Mouse (Mus musculus) heart, postnatal 0 days (tissue): ENCODE measurements around the gene Fkrp. TPM values are rescaled to one million over a fixed set of nuclear protein-coding genes. Genes with fewer than 3 reads are reported as not detected.

Experiments
- ATAC-seq: fragments of 200-750 bp; cut with Nextera tagmentation; 2 replicates; pipeline ENCODE4 v1.8.0; 2017; ENCODE audit warnings: low read depth, moderate number of reproducible peaks, moderate library complexity; ENCODE audit not compliant: insufficient read depth
- DNase-seq: peaks from one replicate; pipeline ENCODE4 v3.0.0-alpha.2; 2016; ENCODE audit warnings: low spot score
- H3K27ac ChIP-seq: fragments of 300-500 bp; sonication (generic); 2 replicates; pipeline ENCODE4 v1.5.1; 2014; ENCODE audit warnings: low read depth, mild to moderate bottlenecking
- H3K27me3 ChIP-seq: fragments of 300-500 bp; sonication (generic); 2 replicates; pipeline ENCODE4 v1.6.1; 2014; ENCODE audit warnings: low read length, mixed read lengths; ENCODE audit not compliant: control insufficient read depth, insufficient read depth
- H3K36me3 ChIP-seq: fragments of 300-500 bp; sonication (generic); replicated peaks from 2 replicates; pipeline ENCODE4 v1.6.1; 2014; ENCODE audit warnings: low read length, mixed read lengths; ENCODE audit not compliant: control insufficient read depth, insufficient read depth
- H3K4me1 ChIP-seq: fragments of 300-500 bp; sonication (generic); 2 replicates; pipeline ENCODE4 v1.6.1; 2014; ENCODE audit warnings: antibody characterized with exemption; ENCODE audit not compliant: control insufficient read depth, insufficient read depth
- H3K4me2 ChIP-seq: fragments of 300-500 bp; sonication (generic); 2 replicates; pipeline ENCODE4 v1.6.1; 2014; ENCODE audit warnings: low read depth, mild to moderate bottlenecking, low read length, moderate library complexity
- H3K4me3 ChIP-seq: fragments of 300-500 bp; sonication (generic); 2 replicates; pipeline ENCODE4 v1.5.1; 2014; ENCODE audit warnings: low read depth, low read length
- H3K9ac ChIP-seq: fragments of 300-500 bp; sonication (generic); replicated peaks from 2 replicates; pipeline ENCODE4 v1.6.1; 2014; ENCODE audit warnings: low read depth, low read length, mixed read lengths
- H3K9me3 ChIP-seq: fragments of 300-500 bp; sonication (generic); replicated peaks from 2 replicates; pipeline ENCODE4 v1.6.1; 2016; ENCODE audit warnings: low read length; ENCODE audit not compliant: control insufficient read depth
- CTCF ChIP-seq: IDR thresholded peaks from 2 replicates; pipeline ENCODE4 v1.5.1; 2016; ENCODE audit warnings: antibody characterized with exemption, control low read depth, low read depth
- EP300 ChIP-seq: IDR thresholded peaks from 2 replicates; pipeline ENCODE4 v1.6.1; 2016; ENCODE audit warnings: antibody characterized with exemption, low read depth
- WGBS: fragments of 180-500 bp; shearing (Covaris S2); extraction: QIAGEN DNeasy Blood & Tissue Kit; methylation state at CpG from one replicate; pipeline ENCODE4 v1.1.7; 2014; 5-methylcytosine and 5-hydroxymethylcytosine counted together
- polyA plus RNA-seq: library from polyadenylated mRNA; unstranded; fragments of >200 nt; fragmentation: Nextera tagmentation; extraction: Ambion mirVana; gene quantifications from 2 replicates; pipeline ENCODE4 v1.2.1, GENCODE M21; 2015
- total RNA-seq: library from RNA; depleted of rRNA; stranded (reverse); fragments of >200 nt; gene quantifications from 2 replicates; pipeline ENCODE4 v1.2.3, GENCODE M21; 2014; ENCODE audit warnings: low replicate concordance; rRNA removed

Gene Fkrp
- total and polyA plus RNA-seq, 2 experiments from 2014 or later, result 28.9 to 54.2 TPM

DNA sequence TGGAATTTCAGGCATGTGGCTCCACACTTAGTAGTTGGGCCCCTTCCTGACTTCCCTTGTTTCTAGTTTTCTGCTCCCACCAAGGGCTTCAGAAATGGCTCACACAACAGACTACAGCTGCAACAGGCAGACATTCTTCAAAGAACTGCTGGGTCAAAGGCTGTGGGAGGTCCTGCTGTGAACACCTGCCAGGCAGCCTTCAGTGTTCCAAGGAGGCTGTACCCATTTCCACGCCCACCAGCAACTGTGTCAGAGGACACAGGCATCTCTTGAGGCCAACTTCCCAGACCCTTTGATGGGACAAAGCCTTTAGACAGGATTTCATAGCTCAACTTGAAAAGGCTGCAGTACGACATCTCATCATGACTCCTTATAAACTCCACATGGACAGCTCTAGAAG is 50.1 kb downstream of the Fkrp start:
- Histone ChIP-seq H3K9me3 (no peaks in the 10 kb centered on the region), H3K4me2 (no peak overlapping the region), H3K4me1 (peaks cover 3% of the 10 kb centered on the region; the same call in 1 of the 2 replicates), H3K27ac (peak overlapping the region; percentile 7; the same call in 1 of the 2 replicates), H3K27me3 (no peaks in the 10 kb centered on the region), H3K4me3 (no peak overlapping the region), H3K36me3 (no peaks in the 10 kb centered on the region), H3K9ac (no peak overlapping the region)
- DNase-seq (no peak), ATAC-seq (no peak)
- 73% methylated on average over 2 of the region's 2 CpGs for WGBS
- TF ChIP-seq EP300, result no peak
- TF ChIP-seq CTCF, result no peak

DNA sequence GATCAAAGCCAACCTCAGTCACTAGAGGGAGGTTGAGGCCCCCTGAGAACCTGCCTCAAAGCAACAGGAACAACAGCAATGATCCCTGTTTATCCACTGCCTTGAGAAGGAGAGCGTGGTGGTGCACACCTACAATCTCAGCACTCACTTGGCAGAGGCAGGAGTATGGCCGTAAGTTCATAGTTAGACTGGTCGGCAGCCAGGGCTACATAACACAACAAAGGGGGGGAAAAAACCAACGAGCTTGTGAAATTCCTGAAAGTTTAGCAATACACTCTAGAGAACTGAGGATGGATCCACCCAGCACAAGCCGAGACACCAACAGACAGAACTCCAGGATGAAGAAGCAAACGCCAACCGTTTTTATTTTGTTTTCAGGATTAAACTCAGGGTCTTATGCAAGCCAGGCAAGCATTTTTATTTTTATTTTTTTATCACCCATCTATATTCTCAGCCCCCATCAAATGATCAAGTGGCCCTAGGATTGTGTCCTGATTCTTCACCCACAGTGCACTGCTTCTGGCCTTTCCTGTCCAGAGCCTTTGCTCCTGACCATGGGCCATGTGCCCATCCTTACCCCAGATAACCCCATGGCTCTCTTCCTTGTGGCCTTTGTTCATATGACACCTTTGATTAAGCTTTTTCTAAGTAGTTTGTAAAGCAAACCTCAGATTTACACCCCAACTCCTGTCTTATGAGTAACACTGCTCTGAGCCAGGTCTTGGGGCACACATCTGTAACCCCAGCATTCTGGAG is 52.9 kb downstream of the Fkrp start:
- WGBS, result 81% methylated on average over 7 of the region's 7 CpGs
- peaks cover 7% of the 10 kb centered on the region; the same call in 1 of the 2 replicates for H3K4me1 ChIP-seq
- no peaks in the 10 kb centered on the region for H3K27me3 ChIP-seq
- no peak overlapping the region for H3K4me2 ChIP-seq
- H3K9ac ChIP-seq, result no peak overlapping the region
- TF ChIP-seq CTCF (no peak), EP300 (no peak)
- no peaks in the 10 kb centered on the region for H3K36me3 ChIP-seq
- H3K9me3 ChIP-seq, result no peaks in the 10 kb centered on the region
- ATAC-seq, result no peak
- H3K27ac ChIP-seq, result no peak overlapping the region
- DNase-seq, result no peak
- no peak overlapping the region for H3K4me3 ChIP-seq

DNA sequence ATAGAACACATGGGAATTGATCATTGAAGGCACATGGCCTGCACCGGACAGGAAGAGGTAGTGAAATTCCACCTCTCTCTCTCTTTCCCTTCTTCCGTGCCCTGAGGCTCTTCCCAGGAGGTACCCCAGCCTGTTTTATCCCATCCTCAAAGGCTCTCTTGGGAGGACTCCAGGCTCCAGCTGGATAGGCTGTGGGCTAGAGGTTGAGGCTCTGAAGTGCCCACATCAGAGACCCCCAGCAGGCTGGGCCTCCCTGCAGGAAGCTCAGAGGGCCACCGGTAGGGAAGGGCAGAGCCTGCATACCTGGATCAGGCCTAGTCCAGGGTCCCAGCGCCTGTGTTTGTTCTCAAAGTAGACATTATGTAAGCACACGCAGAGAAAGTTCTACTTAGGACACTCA is 54.9 kb downstream of the Fkrp start:
- H3K36me3 ChIP-seq, result no peaks in the 10 kb centered on the region

DNA sequence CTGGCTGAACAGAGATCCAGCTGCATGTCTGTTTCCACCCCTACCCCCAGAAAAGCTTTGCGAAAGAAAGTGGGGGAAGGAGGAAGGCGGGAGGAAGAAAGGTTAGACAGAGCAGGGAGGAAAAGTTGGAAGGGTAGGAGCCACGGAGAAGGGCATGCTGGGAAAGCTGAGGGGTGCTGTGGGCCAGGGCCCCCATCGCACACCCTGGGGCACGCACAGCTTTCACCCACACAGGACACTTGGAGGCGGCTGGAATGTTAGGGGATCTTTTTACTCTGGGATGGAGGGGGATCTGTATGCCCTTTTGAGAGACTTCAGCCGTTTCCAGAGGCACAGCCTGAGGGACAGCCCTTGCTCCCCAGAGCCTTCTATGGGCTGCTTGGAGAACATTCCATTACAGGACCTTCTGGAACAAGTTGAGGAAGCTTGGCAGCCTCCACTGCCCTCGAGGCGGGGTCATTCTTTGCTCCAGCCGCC is 55.5 kb downstream of the Fkrp start:
- WGBS, result 32% methylated on average over 10 of the region's 10 CpGs
- no peaks in the 10 kb centered on the region for H3K36me3 ChIP-seq
- TF ChIP-seq CTCF, result no peak
- H3K27ac ChIP-seq, result peak overlapping the region; percentile 90
- H3K27me3 ChIP-seq, result no peaks in the 10 kb centered on the region
- H3K4me2 ChIP-seq, result no peak overlapping the region
- H3K9me3 ChIP-seq, result no peaks in the 10 kb centered on the region
- H3K4me3 ChIP-seq, result no peak overlapping the region
- DNase-seq, result peak; percentile 83
- H3K4me1 ChIP-seq, result peaks cover 7% of the 10 kb centered on the region
- peak; percentile 81 for ATAC-seq
- H3K9ac ChIP-seq, result no peak overlapping the region

More for the DNA sequence above, 54.9 kb downstream of the Fkrp start:
- no peak overlapping the region for H3K4me3 ChIP-seq
- H3K27ac ChIP-seq, result peak overlapping the region; percentile 70
- H3K9ac ChIP-seq, result no peak overlapping the region
- H3K9me3 ChIP-seq, result no peaks in the 10 kb centered on the region
- H3K4me2 ChIP-seq, result no peak overlapping the region
- no peaks in the 10 kb centered on the region for H3K27me3 ChIP-seq
- WGBS, result 50% methylated on average over 5 of the region's 5 CpGs
- TF ChIP-seq CTCF (no peak), EP300 (no peak)
- DNase-seq, result no peak
- peaks cover 7% of the 10 kb centered on the region for H3K4me1 ChIP-seq
- ATAC-seq, result peak; percentile 6; the same call in 1 of the 2 replicates

DNA sequence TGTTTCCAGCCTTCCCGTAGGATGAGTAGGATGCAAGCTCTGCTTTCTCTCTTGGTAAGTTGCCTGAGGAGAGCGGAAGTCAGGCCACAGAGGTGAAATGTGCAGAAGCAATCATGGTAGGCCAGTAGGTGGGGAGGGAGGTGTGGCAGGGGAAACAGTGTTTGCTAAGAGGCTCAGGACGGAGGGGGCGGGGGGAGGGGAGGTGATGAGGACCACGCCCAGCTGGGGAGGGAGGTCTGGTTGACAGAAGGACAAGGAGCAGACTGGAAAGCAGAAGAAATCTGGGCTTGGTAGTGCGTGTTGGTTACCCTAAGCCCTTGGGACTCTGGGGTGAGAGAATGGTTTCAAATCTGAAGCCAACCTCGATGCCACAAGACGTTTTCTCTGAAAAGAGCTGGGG is 56.2 kb downstream of the Fkrp start:
- 28% methylated on average over 8 of the region's 8 CpGs for WGBS
- H3K4me1 ChIP-seq, result peaks cover 7% of the 10 kb centered on the region
- DNase-seq (no peak), ATAC-seq (peak; percentile 38)
- no peak overlapping the region for H3K9ac ChIP-seq
- no peaks in the 10 kb centered on the region for H3K9me3 ChIP-seq
- no peaks in the 10 kb centered on the region for H3K27me3 ChIP-seq
- H3K36me3 ChIP-seq, result no peaks in the 10 kb centered on the region
- peak overlapping the region; percentile 90; the same call in 1 of the 2 replicates for H3K27ac ChIP-seq
- H3K4me2 ChIP-seq, result no peak overlapping the region
- no peak for TF ChIP-seq CTCF
- H3K4me3 ChIP-seq, result no peak overlapping the region

Other genes starting within 250 kb of the Fkrp start
- gene Arhgap35, start 201.7 kb downstream of the Fkrp start, total RNA-seq, result 57.5 and 67.6 TPM in 2 replicates
- 9.7 and 10.0 TPM in 2 replicates for gene Arhgap35, start 201.7 kb downstream of the Fkrp start, polyA plus RNA-seq
- 0.19 and 1.6 TPM in 2 replicates for gene Ceacam15, start 141.0 kb downstream of the Fkrp start, total RNA-seq
- gene Ceacam15, start 141.0 kb downstream of the Fkrp start, polyA plus RNA-seq, result 1.5 and 2.5 TPM in 2 replicates
- gene Ceacam9, start 94.8 kb downstream of the Fkrp start, total RNA-seq, result not detected in 2 replicates
- not detected in 2 replicates for gene Ceacam9, start 94.8 kb downstream of the Fkrp start, polyA plus RNA-seq
- 299 and 316 TPM in 2 replicates for gene Ap2s1, start 78.3 kb downstream of the Fkrp start, total RNA-seq
- gene Ap2s1, start 78.3 kb downstream of the Fkrp start, polyA plus RNA-seq, result 215 and 216 TPM in 2 replicates
- 55.8 and 81.4 TPM in 2 replicates for gene Slc1a5, start 35.4 kb downstream of the Fkrp start, total RNA-seq
- gene Slc1a5, start 35.4 kb downstream of the Fkrp start, polyA plus RNA-seq, result 27.1 and 28.1 TPM in 2 replicates
- gene Strn4, start 843 bp downstream of the Fkrp start, total RNA-seq, result 128 and 148 TPM in 2 replicates
- gene Strn4, start 843 bp downstream of the Fkrp start, polyA plus RNA-seq, result 55.5 and 61.1 TPM in 2 replicates
- gene Prkd2, start 26.2 kb upstream of the Fkrp start, total RNA-seq, result 10.6 and 13.4 TPM in 2 replicates
- gene Prkd2, start 26.2 kb upstream of the Fkrp start, polyA plus RNA-seq, result 8.3 and 8.8 TPM in 2 replicates
- gene Dact3, start 58.6 kb upstream of the Fkrp start, total RNA-seq, result 63.9 and 69.6 TPM in 2 replicates
- 3.8 TPM in 2 replicates for gene Dact3, start 58.6 kb upstream of the Fkrp start, polyA plus RNA-seq
- 0.27 and 4.0 TPM in 2 replicates for gene Gng8, start 75.1 kb upstream of the Fkrp start, total RNA-seq
- 1.7 and 2.5 TPM in 2 replicates for gene Gng8, start 75.1 kb upstream of the Fkrp start, polyA plus RNA-seq
- 0.58 and 2.3 TPM in 2 replicates for gene Ptgir, start 89.8 kb upstream of the Fkrp start, total RNA-seq
- gene Ptgir, start 89.8 kb upstream of the Fkrp start, polyA plus RNA-seq, result 1.1 and 1.2 TPM in 2 replicates
- 342 and 417 TPM in 2 replicates for gene Calm3, start 107.4 kb upstream of the Fkrp start, total RNA-seq
- 101 and 107 TPM in 2 replicates for gene Calm3, start 107.4 kb upstream of the Fkrp start, polyA plus RNA-seq
- gene Pnmal2, start 128.0 kb upstream of the Fkrp start, total RNA-seq, result 2.9 and 4.0 TPM in 2 replicates
- 3.0 and 3.4 TPM in 2 replicates for gene Pnmal2, start 128.0 kb upstream of the Fkrp start, polyA plus RNA-seq
- 0.08 TPM in 1 of 2 replicates, not detected in the other for gene Pnmal1, start 142.9 kb upstream of the Fkrp start, total RNA-seq
- 0.04 TPM in 2 replicates for gene Pnmal1, start 142.9 kb upstream of the Fkrp start, polyA plus RNA-seq
- not detected in 2 replicates for gene Gm42372, start 166.4 kb upstream of the Fkrp start, total RNA-seq
- not detected in 2 replicates for gene Gm42372, start 166.4 kb upstream of the Fkrp start, polyA plus RNA-seq
- 30.8 and 31.2 TPM in 2 replicates for gene Ccdc8, start 176.0 kb upstream of the Fkrp start, total RNA-seq
- 10.0 and 11.7 TPM in 2 replicates for gene Ccdc8, start 176.0 kb upstream of the Fkrp start, polyA plus RNA-seq
- gene Ppp5c, start 211.2 kb upstream of the Fkrp start, total RNA-seq, result 55.0 and 68.0 TPM in 2 replicates
- gene Ppp5c, start 211.2 kb upstream of the Fkrp start, polyA plus RNA-seq, result 88.5 and 93.6 TPM in 2 replicates
- gene Hif3a, start 245.7 kb upstream of the Fkrp start, total RNA-seq, result 29.7 and 35.5 TPM in 2 replicates
- gene Hif3a, start 245.7 kb upstream of the Fkrp start, polyA plus RNA-seq, result 4.2 and 6.2 TPM in 2 replicates